Mouse (Mus musculus) left cerebral cortex, adult 2 months (tissue): ENCODE data around the gene Ppl. TPM values are rescaled to one million over a fixed set of nuclear protein-coding genes. Genes with fewer than 3 reads are reported as not detected.

Source experiments
- DNase-seq, 2 experiments: peaks; one replicate each; pipeline ENCODE4 v3.0.0; 2021 to 2022; ENCODE audit warnings: low spot score in 2 of 2, mixed read lengths in 1 of 2; ENCODE audit errors: extremely low spot score in 1 of 2
- H3K27ac ChIP-seq: fragments of 200-600 bp; 2 replicates; pipeline ENCODE4 v1.8.1; 2022
- H3K4me3 ChIP-seq: fragments of 200-600 bp; 2 replicates; pipeline ENCODE4 v1.8.1; 2022
- CTCF ChIP-seq: fragments of 200-600 bp; IDR thresholded peaks from 2 replicates; pipeline ENCODE4 v1.8.1; 2022; ENCODE audit warnings: antibody characterized with exemption, mild to moderate bottlenecking, moderate library complexity
- intact Hi-C: fragments of 180-260 bp; cut with DNase I; formaldehyde crosslinking; loops from one replicate; pipeline ENCODE4 v1.15.1; 2025
- long read RNA-seq, 2 experiments: library from polyadenylated mRNA; stranded (forward); transcript quantifications; one replicate each; pipeline ENCODE4 v2.0.0; 2021; ENCODE audit warnings: borderline mapping rate in 2 of 2
- total RNA-seq, 2 experiments: library from RNA; stranded (reverse); gene quantifications; 2 replicates each; pipeline ENCODE4 v1.2.3; 2021

Ppl gene
- total RNA-seq, result 1 to 10 TPM in 1 of 2 experiments, under 1 TPM in 1; 1.00 to 1.4 TPM
- long read RNA-seq, experiment 1, full-length matches to known transcripts, result 1 of 2 reads
- long read RNA-seq, experiment 1, partial matches to known transcripts, result 0 of 2 reads
- long read RNA-seq, experiment 1, other reads (novel, unspliced or antisense), result 1 of 2 reads
- long read RNA-seq, experiment 2, full-length matches to known transcripts, result 1 of 1 reads
- long read RNA-seq, experiment 2, partial matches to known transcripts, result 0 of 1 reads
- long read RNA-seq, experiment 2, other reads (novel, unspliced or antisense), result 0 of 1 reads

GRCm38 (mm10) chr16:5132401-5132801 is at the start of gene Ppl:
Gene Ppl (minus strand): TSS chr16:5132421.
- Histone ChIP-seq H3K27ac (no peak within 1 kb of the TSS), H3K4me3 (peak within 1 kb of the TSS; percentile 49)
- TF ChIP-seq CTCF, result no peak; the same call in 1 of the 2 replicates
- intact Hi-C loops, result no loop called here
- peak in 1 of 2 experiments; percentile 26 for DNase-seq

DNA sequence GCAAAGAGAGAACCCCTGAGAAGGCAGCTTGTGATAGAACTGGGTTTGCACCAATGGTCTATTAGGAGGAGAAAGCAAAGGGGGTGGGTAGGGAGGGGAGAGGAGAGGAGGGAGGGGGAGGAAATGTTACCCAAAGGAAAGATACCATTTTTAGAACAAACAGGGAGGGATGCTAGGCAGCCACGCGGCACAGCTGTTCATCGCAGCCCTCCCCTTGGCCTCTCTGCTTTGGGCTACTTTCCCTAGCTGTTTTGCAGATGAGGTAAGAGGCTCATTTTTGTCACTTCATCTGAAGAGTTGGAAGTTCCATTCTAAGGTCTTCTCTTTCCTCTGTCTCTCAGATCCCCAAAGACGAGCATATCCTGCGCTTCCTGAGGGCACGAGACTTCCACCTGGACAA is 40.4 kb upstream of the Ppl start:
- H3K4me3 ChIP-seq, result no peak overlapping the region
- no peak overlapping the region for H3K27ac ChIP-seq
- no peak for DNase-seq
- intact Hi-C loops, result no loop called here
- TF ChIP-seq CTCF, result no peak

DNA sequence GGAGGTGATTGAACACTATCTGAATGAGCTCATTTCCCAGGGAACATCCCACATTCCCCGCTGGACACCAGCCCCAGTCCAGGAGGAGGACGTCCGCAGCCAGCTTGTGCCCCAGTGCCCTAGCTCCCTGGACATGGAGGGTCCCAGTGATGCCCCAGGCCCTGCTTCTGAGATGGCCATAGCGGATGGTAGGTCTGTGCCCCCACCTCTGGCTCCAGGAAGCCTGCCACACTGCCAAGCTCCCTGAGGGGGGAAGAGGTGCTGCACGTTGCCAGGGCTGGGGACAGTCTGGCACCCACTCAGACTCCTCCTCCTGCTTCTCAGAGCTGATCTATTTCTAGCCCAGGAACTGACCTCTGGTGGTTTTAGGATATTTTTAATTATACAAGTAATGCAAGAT is 36.6 kb upstream of the Ppl start:
- TF ChIP-seq CTCF, result no peak
- no peak overlapping the region for H3K27ac ChIP-seq
- no peak overlapping the region for H3K4me3 ChIP-seq
- intact Hi-C loops, result no loop called here
- DNase-seq, result no peak

DNA sequence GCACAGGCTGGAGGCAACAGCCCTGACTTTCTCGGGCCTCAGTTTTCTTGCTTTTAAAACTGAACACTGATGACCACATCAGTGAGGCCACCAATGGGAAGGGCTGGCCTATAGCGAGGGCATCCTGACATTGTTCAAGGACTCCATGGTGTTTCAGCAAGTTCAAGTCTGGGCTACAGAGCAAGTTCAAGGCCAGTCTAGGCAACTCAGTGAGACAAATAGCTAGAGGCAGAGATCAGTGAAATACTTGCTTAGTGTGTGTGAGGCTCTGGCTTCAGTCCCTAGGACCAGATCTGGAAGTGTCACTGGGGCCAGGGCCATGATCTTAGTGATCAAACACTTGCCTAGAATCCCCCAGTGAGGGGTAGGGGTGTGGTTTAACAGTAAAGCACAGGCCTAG is 35.8 kb upstream of the Ppl start:
- intact Hi-C loops, result no loop called here
- no peak for TF ChIP-seq CTCF
- no peak overlapping the region for H3K27ac ChIP-seq
- no peak for DNase-seq
- no peak overlapping the region for H3K4me3 ChIP-seq

- no peak overlapping the region for H3K27ac ChIP-seq
- intact Hi-C loops, result no loop called here
Observed at GRCm38 (mm10) chr16:5164327-5164726, 32.1 kb upstream of the Ppl start.

DNA sequence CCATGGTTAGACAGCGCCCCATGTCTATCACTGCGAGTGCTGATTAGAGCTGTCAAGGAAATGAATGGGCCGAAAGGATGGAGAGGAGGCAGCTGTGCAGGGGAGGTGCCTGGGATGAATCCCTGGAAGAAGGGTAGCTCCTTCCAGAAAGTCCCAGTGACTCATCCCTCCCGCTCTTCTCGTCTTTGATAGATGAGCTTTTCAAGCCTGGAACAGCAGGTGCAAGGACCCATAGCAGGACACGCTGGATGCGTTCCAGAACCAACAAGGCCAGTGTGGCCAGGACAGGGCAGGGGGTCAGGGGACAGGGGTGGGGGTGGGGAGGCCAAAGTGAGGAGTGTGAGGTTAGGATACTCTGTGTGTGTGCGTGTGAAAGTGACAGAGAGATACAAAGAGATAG is 27.0 kb upstream of the Ppl start:
- no peak for TF ChIP-seq CTCF
- H3K4me3 ChIP-seq, result no peak overlapping the region
- DNase-seq, result no peak
- intact Hi-C loops, result no loop called here
- no peak overlapping the region for H3K27ac ChIP-seq

More at GRCm38 (mm10) chr16:5164327-5164726, 32.1 kb upstream of the Ppl start:
- no peak overlapping the region for H3K4me3 ChIP-seq
- no peak for DNase-seq
- no peak for TF ChIP-seq CTCF

- intact Hi-C loops, result no loop called here
- H3K4me3 ChIP-seq, result no peak overlapping the region
- H3K27ac ChIP-seq, result no peak overlapping the region
- TF ChIP-seq CTCF, result no peak
- no peak for DNase-seq
Observed at GRCm38 (mm10) chr16:5157113-5157512, 24.9 kb upstream of the Ppl start.

- Histone ChIP-seq H3K27ac (no peak overlapping the region), H3K4me3 (no peak overlapping the region)
- intact Hi-C loops, result no loop called here
- no peak for DNase-seq
- TF ChIP-seq CTCF, result no peak
Observed at GRCm38 (mm10) chr16:5156495-5156894, 24.3 kb upstream of the Ppl start.

GRCm38 (mm10) chr16:5155014-5155413 is 22.8 kb upstream of the Ppl start:
- TF ChIP-seq CTCF, result no peak
- DNase-seq, result no peak
- no peak overlapping the region for H3K4me3 ChIP-seq
- no peak overlapping the region for H3K27ac ChIP-seq
- intact Hi-C loops, result no loop called here

- no peak overlapping the region for H3K27ac ChIP-seq
- no peak for TF ChIP-seq CTCF
- no peak for DNase-seq
- no peak overlapping the region for H3K4me3 ChIP-seq
- intact Hi-C loops, result no loop called here
Observed at GRCm38 (mm10) chr16:5153299-5154026, 21.2 kb upstream of the Ppl start.

- TF ChIP-seq CTCF, result no peak
- no peak for DNase-seq
- peak overlapping the region; percentile 66; the same call in 1 of the 2 replicates for H3K27ac ChIP-seq
- H3K4me3 ChIP-seq, result no peak overlapping the region
- intact Hi-C loops, result no loop called here
Observed at GRCm38 (mm10) chr16:5150544-5150943, 18.3 kb upstream of the Ppl start.

- no peak for TF ChIP-seq CTCF
- intact Hi-C loops, result loop anchor here (5.0 to 10.0 kb wide), 3 partner anchors 65 to 452 kb away; no protein-coding TSS in a partner anchor
- Histone ChIP-seq H3K27ac (peak within 1 kb of the TSS; percentile 0), H3K4me3 (peak within 1 kb of the TSS; percentile 35)
- DNase-seq, result no peak
Observed at GRCm38 (mm10) chr16:5147037-5147385, 14.8 kb upstream of the Ppl start, which contains the start of gene Sec14l5. Gene Sec14l5 (plus strand): TSS chr16:5147109.
